Mouse (Mus musculus): ENCODE data around the gene Plagl2.

- TF ChIP-seq CTCF (IDR thresholded peaks at IDR 0.05): no peak
- no peak for TF ChIP-seq EP300 (IDR thresholded peaks at IDR 0.05)
Measured at GRCm38 (mm10) chr2:153240701-153241235, 458 bp downstream of the Plagl2 start.
